Mouse (Mus musculus) lung, postnatal 4 days (tissue): ENCODE measurements around the gene Gm10720.
"Not testable (repeated sequence)": the region's sequence is repeated elsewhere in the genome, so short reads cannot be mapped to it uniquely, and the experiment has no call there.

Experiments used
- DNase-seq, 2 experiments: peaks; one replicate each; pipeline ENCODE4 v3.0.0; 2021

The Gm10720 gene

DNA sequence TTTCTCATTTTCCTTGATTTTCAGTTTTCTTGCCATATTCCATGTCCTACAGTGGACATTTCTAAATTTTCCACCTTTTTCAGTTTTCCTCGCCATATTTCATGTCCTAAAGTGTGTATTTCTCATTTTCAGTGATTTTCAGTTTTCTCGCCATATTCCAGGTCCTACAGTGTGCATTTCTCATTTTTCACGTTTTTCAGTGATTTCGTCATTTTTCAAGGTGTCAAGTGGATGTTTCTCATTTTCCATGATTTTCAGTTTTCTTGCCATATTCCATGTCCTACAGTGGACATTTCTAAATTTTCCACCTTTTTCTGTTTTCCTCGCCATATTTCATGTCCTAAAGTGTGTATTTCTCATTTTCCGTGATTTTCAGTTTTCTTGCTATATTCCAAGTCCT, 10.2 kb downstream of the Gm10720 start:
- peak; percentile 75 to 87 for DNase-seq

DNA sequence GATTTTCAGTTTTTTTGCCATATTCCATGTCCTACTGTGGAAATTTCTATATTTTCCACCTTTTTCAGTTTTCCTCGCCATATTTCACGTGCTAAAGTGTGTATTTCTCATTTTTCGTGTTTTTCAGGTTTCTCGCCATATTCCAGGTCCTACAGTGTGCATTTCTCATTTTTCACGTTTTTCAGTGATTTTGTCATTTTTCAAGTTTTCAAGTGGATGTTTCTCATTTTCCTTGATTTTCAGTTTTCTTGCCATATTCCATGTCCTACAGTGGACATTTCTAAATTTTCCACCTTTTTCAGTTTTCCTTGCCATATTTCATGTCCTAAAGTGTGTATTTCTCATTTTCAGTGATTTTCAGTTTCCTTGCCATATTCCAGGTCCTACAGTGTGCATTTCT, 10.7 kb downstream of the Gm10720 start:
- DNase-seq, result not testable (repeated sequence)

DNA sequence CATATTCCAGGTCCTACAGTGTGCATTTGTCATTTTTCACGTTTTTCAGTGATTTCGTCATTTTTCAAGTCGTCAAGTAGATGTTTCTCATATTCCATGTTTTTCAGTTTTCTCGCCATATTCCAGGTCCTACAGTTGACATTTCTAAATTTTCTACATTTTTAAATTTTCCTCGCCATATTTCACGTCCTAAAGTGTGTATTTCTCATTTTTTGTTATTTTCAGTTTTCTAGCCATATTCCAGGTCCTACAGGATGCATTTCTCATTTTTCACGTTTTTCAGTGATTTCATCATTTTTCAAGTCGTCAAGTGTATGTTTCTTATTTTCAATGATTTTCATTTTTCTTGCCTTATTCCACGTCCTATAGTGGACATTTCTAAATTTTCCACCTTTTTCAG, 11.3 kb downstream of the Gm10720 start:
- not testable (repeated sequence) for DNase-seq

- not testable (repeated sequence) for DNase-seq
Measured at GRCm38 (mm10) chr9:3027200-3027599, 11.7 kb downstream of the Gm10720 start.

DNA sequence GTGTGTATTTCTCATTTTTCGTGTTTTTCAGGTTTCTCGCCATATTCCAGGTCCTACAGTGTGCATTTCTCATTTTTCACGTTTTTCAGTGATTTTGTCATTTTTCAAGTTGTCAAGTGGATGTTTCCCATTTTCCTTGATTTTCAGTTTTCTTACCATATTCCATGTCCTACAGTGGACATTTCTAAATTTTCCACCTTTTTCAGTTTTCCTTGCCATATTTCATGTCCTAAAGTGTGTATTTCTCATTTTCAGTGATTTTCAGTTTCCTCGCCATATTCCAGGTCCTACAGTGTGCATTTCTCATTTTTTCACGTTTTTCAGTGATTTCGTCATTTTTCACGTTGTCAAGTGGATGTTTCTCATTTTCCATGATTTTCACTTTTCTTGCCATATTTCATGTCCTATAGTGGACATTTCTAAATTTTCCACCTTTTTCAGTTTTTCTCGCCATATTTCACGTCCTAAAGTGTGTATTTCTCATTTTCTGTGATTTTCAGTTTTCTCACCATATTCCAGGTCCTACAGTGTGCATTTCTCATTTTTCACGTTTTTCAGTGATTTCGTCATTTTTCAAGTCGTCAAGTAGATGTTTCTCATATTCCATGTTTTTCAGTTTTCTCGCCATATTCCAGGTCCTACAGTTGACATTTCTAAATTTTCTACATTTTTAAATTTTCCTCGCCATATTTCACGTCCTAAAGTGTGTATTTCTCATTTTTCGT, 14.0 kb downstream of the Gm10720 start:
- DNase-seq, result peak; percentile 48 to 53

- not testable (repeated sequence) for DNase-seq
Measured at GRCm38 (mm10) chr9:3030677-3031318, 15.3 kb downstream of the Gm10720 start.

- DNase-seq, result not testable (repeated sequence)
Measured at GRCm38 (mm10) chr9:3034299-3034698, 18.8 kb downstream of the Gm10720 start, which contains the start of gene Gm17535. Gm17535 (plus strand) TSS chr9:3034599.

DNA sequence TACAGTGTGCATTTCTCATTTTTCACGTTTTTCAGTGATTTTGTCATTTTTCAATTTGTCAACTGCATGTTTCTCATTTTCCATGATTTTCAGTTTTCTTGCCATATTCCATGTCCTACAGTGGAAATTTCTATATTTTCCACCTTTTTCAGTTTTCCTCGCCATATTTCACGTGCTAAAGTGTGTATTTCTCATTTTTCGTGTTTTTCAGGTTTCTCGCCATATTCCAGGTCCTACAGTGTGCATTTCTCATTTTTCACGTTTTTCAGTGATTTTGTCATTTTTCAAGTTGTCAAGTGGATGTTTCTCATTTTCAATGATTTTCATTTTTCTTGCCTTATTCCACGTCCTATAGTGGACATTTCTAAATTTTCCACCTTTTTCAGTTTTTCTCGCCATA, 21.1 kb downstream of the Gm10720 start, which contains the start of gene Gm10715:
Gene Gm10715, plus strand, starts transcription at position 301 of the 400 bp plus-strand sequence.
- not testable (repeated sequence) for DNase-seq

DNA sequence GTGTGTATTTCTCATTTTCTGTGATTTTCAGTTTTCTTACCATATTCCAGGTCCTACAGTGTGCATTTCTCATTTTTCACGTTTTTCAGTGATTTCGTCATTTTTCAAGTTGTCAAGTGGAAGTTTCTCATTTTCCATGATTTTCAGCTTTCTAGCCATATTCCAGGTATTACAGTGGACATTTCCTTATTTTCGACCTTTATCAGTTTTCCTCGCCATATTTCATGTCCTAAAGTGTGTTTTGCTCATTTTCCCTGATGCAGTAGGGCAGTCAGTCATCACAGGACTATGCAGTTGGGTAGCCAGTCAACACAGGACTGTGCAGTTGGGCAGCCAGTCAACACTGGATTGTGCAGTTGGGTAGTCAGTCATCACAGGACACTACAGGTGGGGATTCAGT, 22.7 kb downstream of the Gm10720 start:
- not testable (repeated sequence) for DNase-seq
